Mouse (Mus musculus) Patski (cell line): ENCODE results near the gene Fbxl17. TPM values are rescaled to one million over a fixed set of nuclear protein-coding genes. Genes with fewer than 3 reads are reported as not detected.

Experiments used
- ATAC-seq: fragments of 100-300 bp; one replicate; pipeline ENCODE4 v1.8.0; 2021
- CTCF ChIA-PET: fragments of 350-600 bp; sonication (Branson Sonifier 250); formaldehyde crosslinking; loops from one replicate; lab custom pipeline; 2022; ENCODE audit warnings: inconsistent platforms; lab: Charles Lee
- POLR2A ChIA-PET: fragments of 350-600 bp; sonication (Branson Sonifier 250); formaldehyde crosslinking; loops from one replicate; lab custom pipeline; 2022; ENCODE audit warnings: antibody characterized with exemption, inconsistent platforms; lab: Charles Lee
- DNase-seq: peaks from one replicate; pipeline ENCODE4 v3.0.0-alpha.2; 2011; ENCODE audit warnings: low read depth, low spot score
- H3K27me3 ChIP-seq: fragments of 371-371 bp; one replicate; pipeline ENCODE4 v1.5.1; 2021
- CTCF ChIP-seq: fragments of 100-300 bp; IDR thresholded peaks from one replicate; pipeline ENCODE4 v1.5.1; 2021
- in situ Hi-C: fragments of 300-500 bp; cut with MboI; formaldehyde crosslinking; loops from 3 replicates; pipeline ENCODE4 v1.11.1; 2018; ENCODE audit warnings: low pct_unique_long_range_greater_than_20kb, mixed read lengths
- polyA plus RNA-seq: library from polyadenylated mRNA; unstranded; gene quantifications from one replicate; pipeline ENCODE4 v1.2.3, GENCODE M21; 2021

Gene Fbxl17
- polyA plus RNA-seq, 1 experiment from 2014 or later, result 28.7 TPM

GRCm38 (mm10) chr17:63350876-63351509, 148.8 kb downstream of the Fbxl17 start:
- H3K27me3 ChIP-seq, result no peaks in the 10 kb centered on the region
- in situ Hi-C loops, result no loop called here
- DNase-seq (no peak), ATAC-seq (no peak)
- ChIA-PET POLR2A (no interaction called here), CTCF (interaction anchor here (0.6 to 1.3 kb wide), 2 partner anchors 11 to 96 kb away, joined by 3 read pairs; no protein-coding TSS in a partner anchor)
- no peak for TF ChIP-seq CTCF

- ChIA-PET POLR2A (no interaction called here), CTCF (no interaction called here)
- no peak for DNase-seq
- H3K27me3 ChIP-seq, result no peaks in the 10 kb centered on the region
- no peak for ATAC-seq
- TF ChIP-seq CTCF, result no peak
- in situ Hi-C loops, result no loop called here
These were observed 155.7 kb downstream of the Fbxl17 start for GRCm38 (mm10) chr17:63344101-63344500.

DNA sequence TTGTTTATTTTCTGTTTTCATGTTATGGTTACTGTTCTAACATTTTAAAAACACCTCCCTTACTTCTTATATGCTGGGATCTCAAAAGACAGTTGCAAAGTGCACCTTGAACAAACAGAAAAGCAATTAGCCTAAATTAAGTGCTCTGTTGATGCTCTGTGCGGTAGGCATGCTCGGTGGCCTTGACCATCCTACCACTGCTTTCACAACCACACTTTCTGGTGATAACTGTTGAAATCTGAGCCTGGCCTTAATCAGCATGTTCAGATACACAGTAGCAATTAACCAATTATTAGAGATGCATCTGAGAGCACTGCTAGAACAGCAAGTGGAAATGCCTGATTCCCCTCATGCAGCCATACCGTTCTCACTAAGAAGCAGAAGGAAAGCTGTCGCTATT, 156.7 kb downstream of the Fbxl17 start:
- no peak for ATAC-seq
- CTCF ChIA-PET, result interaction anchor here (1.3 to 1.5 kb wide), 2 partner anchors 24 to 71 kb away, joined by 3 read pairs; no protein-coding TSS in a partner anchor
- no peak for TF ChIP-seq CTCF
- POLR2A ChIA-PET, result no interaction called here
- H3K27me3 ChIP-seq, result no peaks in the 10 kb centered on the region
- in situ Hi-C loops, result no loop called here
- no peak for DNase-seq

DNA sequence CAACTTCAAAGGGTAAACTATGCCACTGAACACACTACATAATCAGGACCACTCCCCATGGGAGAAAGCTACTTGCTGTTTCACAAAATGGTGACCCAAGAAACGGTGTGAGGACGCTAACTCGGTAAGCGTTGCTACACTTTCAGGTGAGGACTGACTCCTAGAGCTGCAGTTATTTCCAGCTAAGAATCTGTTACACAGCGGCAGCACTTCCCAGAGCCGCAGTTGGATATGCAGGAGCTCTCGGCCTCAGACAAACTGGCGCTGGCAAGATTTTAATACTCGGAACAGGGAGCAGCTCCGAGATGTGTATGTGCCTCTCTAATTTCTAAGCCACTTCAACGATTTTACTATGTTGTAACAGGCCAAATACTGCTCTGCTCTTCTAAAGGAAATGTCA, 157.4 kb downstream of the Fbxl17 start:
- no peaks in the 10 kb centered on the region for H3K27me3 ChIP-seq
- ATAC-seq (no peak), DNase-seq (no peak)
- CTCF ChIA-PET, result interaction anchor here (1.0 to 1.5 kb wide), 4 partner anchors 9 to 72 kb away, joined by 3 to 5 read pairs (median 3); no protein-coding TSS in a partner anchor
- in situ Hi-C loops, result no loop called here
- POLR2A ChIA-PET, result interaction anchor here (0.6 kb wide), 1 partner anchor 31 kb away, joined by 3 read pairs; no protein-coding TSS in a partner anchor
- no peak for TF ChIP-seq CTCF

DNA sequence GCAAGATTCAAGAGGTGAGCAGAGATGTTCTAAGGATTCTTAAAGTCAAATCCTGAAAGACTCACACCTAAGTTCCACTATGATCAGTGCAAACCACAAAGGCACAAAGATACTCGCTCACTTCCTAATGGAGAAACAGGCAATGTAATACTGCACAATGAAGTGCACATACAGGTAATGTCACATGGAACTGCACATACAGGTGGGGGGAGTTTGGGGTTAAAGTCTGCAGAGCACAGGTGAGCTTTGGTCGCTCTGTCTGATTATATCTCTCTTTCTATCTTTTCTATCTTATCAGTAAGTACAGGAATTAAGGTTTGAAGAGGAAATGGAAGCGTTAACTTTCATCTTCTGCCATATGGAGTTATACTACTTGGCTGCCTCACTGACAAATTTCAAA, 158.6 kb downstream of the Fbxl17 start:
- in situ Hi-C loops, result no loop called here
- no peaks in the 10 kb centered on the region for H3K27me3 ChIP-seq
- no peak for ATAC-seq
- ChIA-PET CTCF (interaction anchor here (0.5 kb wide), 1 partner anchor 14 kb away, joined by 3 read pairs; no protein-coding TSS in a partner anchor), POLR2A (no interaction called here)
- TF ChIP-seq CTCF, result no peak
- no peak for DNase-seq

- CTCF ChIA-PET, result no interaction called here
These were observed 170.9 kb downstream of the Fbxl17 start for GRCm38 (mm10) chr17:63328888-63329287.

DNA sequence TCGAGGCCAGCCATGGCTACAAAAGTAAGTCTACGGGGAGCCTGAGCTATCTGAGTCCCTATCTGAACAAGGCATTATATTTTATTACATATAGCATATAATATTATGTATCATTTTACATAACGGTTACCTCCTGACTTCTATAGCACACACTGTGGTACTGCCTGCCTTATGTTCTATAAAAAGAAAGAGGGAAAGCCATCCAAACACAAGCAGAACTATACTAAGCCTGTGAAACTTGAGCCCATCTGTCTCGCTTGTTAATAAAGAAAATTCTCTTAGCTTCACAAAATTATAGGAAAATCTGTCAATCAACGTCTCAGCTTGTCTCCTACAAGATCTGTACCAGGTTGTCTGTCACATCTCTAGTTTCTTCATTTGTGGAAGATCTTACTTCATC, 173.6 kb downstream of the Fbxl17 start:
- TF ChIP-seq CTCF, result no peak
- no peak for DNase-seq
- in situ Hi-C loops, result no loop called here
- CTCF ChIA-PET, result interaction anchor here (0.7 to 2.1 kb wide), 4 partner anchors 88 to 327 kb away, joined by 3 to 5 read pairs (median 4); no protein-coding TSS in a partner anchor
- H3K27me3 ChIP-seq, result no peaks in the 10 kb centered on the region
- no peak for ATAC-seq
- POLR2A ChIA-PET, result interaction anchor here (0.7 kb wide), 1 partner anchor 68 kb away, joined by 8 read pairs; no protein-coding TSS in a partner anchor

More at GRCm38 (mm10) chr17:63328888-63329287, 170.9 kb downstream of the Fbxl17 start:
- in situ Hi-C loops, result no loop called here
- TF ChIP-seq CTCF, result no peak
- ATAC-seq (no peak), DNase-seq (no peak)
- POLR2A ChIA-PET, result no interaction called here
- H3K27me3 ChIP-seq, result no peaks in the 10 kb centered on the region

- no peak for TF ChIP-seq CTCF
- no peaks in the 10 kb centered on the region for H3K27me3 ChIP-seq
- ChIA-PET POLR2A (no interaction called here), CTCF (interaction anchor here (0.8 to 5.4 kb wide), 8 partner anchors 9 to 143 kb away, joined by 3 to 25 read pairs (median 5); no protein-coding TSS in a partner anchor)
- in situ Hi-C loops, result loop anchor here (5.0 kb wide), 2 partner anchors 88 to 138 kb away; no protein-coding TSS in a partner anchor
- ATAC-seq (no peak), DNase-seq (no peak)
These were observed 175.1 kb downstream of the Fbxl17 start for GRCm38 (mm10) chr17:63324672-63325071.

GRCm38 (mm10) chr17:63324039-63324438, 175.8 kb downstream of the Fbxl17 start:
- peak; percentile 71 for ATAC-seq
- no peak for DNase-seq
- CTCF ChIA-PET, result interaction anchor here (0.8 to 5.4 kb wide), 9 partner anchors 8 to 144 kb away, joined by 3 to 25 read pairs (median 5); no protein-coding TSS in a partner anchor
- peak; percentile 88 for TF ChIP-seq CTCF
- H3K27me3 ChIP-seq, result no peaks in the 10 kb centered on the region
- POLR2A ChIA-PET, result no interaction called here
- in situ Hi-C loops, result loop anchor here (5.0 kb wide), 2 partner anchors 88 to 138 kb away; no protein-coding TSS in a partner anchor

DNA sequence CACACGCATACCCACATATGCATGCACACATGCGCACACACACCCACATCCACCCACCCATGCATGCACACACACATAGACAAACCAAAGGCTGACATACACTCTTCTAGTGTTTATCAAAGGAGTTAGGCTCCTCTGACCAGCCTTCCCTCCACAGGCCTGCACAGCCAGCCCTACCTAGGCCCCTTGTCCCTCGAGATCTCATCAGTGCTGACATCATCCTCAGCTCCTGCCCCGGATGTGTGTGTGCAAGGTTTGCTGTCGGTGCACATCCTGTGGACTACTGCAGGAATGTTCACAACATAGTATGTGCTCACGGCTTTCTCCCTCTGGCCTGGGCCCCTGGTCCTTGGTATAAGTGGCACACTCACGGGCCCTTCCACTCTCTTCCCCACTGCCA, 177.0 kb downstream of the Fbxl17 start:
- DNase-seq (no peak), ATAC-seq (no peak)
- no peaks in the 10 kb centered on the region for H3K27me3 ChIP-seq
- POLR2A ChIA-PET, result no interaction called here
- CTCF ChIA-PET, result interaction anchor here (1.1 to 5.4 kb wide), 3 partner anchors 19 to 145 kb away, joined by 3 to 25 read pairs (median 4); no protein-coding TSS in a partner anchor
- TF ChIP-seq CTCF, result no peak
- in situ Hi-C loops, result loop anchor here (5.0 kb wide), 2 partner anchors 89 to 139 kb away; no protein-coding TSS in a partner anchor
